Mouse (Mus musculus): Measurements from ENCODE around the gene Pbx2.
A peak's percentile ranks its signal among the peaks of the same experiment; 100 is the strongest.

The Pbx2 gene

GRCm38 (mm10) chr17:34603375-34604060 is 12.5 kb downstream of the Pbx2 start, which contains the start of gene Rnf5:
Gene Rnf5 (minus strand): TSS chr17:34603690.
- peak; percentile 99 for DNase-seq (ENCODE audit: low spot score)

- peak; percentile 99 for DNase-seq (ENCODE audit: low spot score)
These were observed 13.0 kb downstream of the Pbx2 start, which contains the start of gene Agpat1 for GRCm38 (mm10) chr17:34604061-34604508. Gene Agpat1 (plus strand): TSS chr17:34604262.

GRCm38 (mm10) chr17:34604511-34605237 is 13.6 kb downstream of the Pbx2 start:
- DNase-seq (ENCODE audit: low spot score), result peak; percentile 67

GRCm38 (mm10) chr17:34605609-34606008 is 14.5 kb downstream of the Pbx2 start:
- DNase-seq (ENCODE audit: low spot score), result peak; percentile 98

- peak; percentile 61 for DNase-seq (ENCODE audit: low spot score)
These were observed 15.3 kb downstream of the Pbx2 start for GRCm38 (mm10) chr17:34606186-34607039.

GRCm38 (mm10) chr17:34607997-34608396 is 16.9 kb downstream of the Pbx2 start:
- no peak for DNase-seq (ENCODE audit: low spot score)

GRCm38 (mm10) chr17:34611050-34611449 is 20.0 kb downstream of the Pbx2 start:
- DNase-seq (ENCODE audit: low spot score), result no peak

GRCm38 (mm10) chr17:34613054-34613645 is 22.1 kb downstream of the Pbx2 start:
- no peak for DNase-seq (ENCODE audit: low spot score)

- no peak for DNase-seq (ENCODE audit: low spot score)
These were observed 22.8 kb downstream of the Pbx2 start for GRCm38 (mm10) chr17:34613830-34614229.

- no peak for DNase-seq (ENCODE audit: low spot score)
These were observed 24.8 kb downstream of the Pbx2 start, which contains the start of gene Egfl8 for GRCm38 (mm10) chr17:34615871-34616270. Gene Egfl8 (minus strand): TSS chr17:34615971.

GRCm38 (mm10) chr17:34618999-34619398 is 27.9 kb downstream of the Pbx2 start:
- no peak for DNase-seq (ENCODE audit: low spot score)

GRCm38 (mm10) chr17:34621006-34621405 is 29.9 kb downstream of the Pbx2 start:
- DNase-seq (ENCODE audit: low spot score), result no peak

GRCm38 (mm10) chr17:34623161-34623560 is 32.1 kb downstream of the Pbx2 start:
- no peak for DNase-seq (ENCODE audit: low spot score)

GRCm38 (mm10) chr17:34624981-34625380 is 33.9 kb downstream of the Pbx2 start:
- DNase-seq (ENCODE audit: low spot score), result no peak

- DNase-seq (ENCODE audit: low spot score), result no peak
These were observed 35.2 kb downstream of the Pbx2 start for GRCm38 (mm10) chr17:34626062-34626772.

GRCm38 (mm10) chr17:34626773-34627092 is 35.7 kb downstream of the Pbx2 start:
- DNase-seq (ENCODE audit: low spot score), result no peak

GRCm38 (mm10) chr17:34627093-34627942 is 36.3 kb downstream of the Pbx2 start:
- DNase-seq (ENCODE audit: low spot score), result peak; percentile 88

GRCm38 (mm10) chr17:34627943-34628643 is 37.0 kb downstream of the Pbx2 start, which contains the start of gene Ppt2:
Gene Ppt2 (minus strand): TSS chr17:34628510.
- DNase-seq (ENCODE audit: low spot score), result no peak

GRCm38 (mm10) chr17:34628644-34628967 is 37.5 kb downstream of the Pbx2 start:
- no peak for DNase-seq (ENCODE audit: low spot score)

- DNase-seq (ENCODE audit: low spot score), result no peak
These were observed 38.2 kb downstream of the Pbx2 start, which contains the start of gene Prrt1 for GRCm38 (mm10) chr17:34629221-34629751. Gene Prrt1 (plus strand): TSS chr17:34629533.

Measured in testis, postnatal 14 days (tissue).